Mouse (Mus musculus) brain, embryonic 18.5 days (tissue): ENCODE measurements around the gene Rtn2.
A peak's percentile ranks its signal among the peaks of the same experiment; 100 is the strongest.

Source experiments
- DNase-seq: peaks from one replicate; pipeline ENCODE4 v3.0.0-alpha.2; 2012; ENCODE audit warnings: low read depth, low spot score

Gene Rtn2

DNA sequence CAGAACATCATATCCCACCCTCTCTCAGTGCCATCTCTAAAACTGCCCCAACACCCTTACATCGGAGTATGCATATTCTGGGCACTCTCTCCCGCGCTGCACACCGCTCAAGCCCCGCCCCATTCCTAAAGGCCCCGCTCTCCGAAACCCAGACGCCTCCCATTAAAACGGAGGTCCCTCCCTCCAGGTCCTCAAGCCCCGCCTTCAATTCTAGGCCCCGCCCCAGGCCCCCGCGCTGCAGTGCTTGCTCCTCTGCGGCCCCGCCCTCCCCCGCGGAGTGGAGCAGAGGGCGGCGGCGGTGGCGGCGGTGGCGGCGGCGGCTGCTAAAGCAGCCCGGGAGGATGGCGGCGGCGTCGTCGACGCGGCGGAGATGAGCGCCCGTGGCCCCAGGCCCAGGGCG, at the start of gene Rtn2:
Gene Rtn2, plus strand, starts transcription at position 240 of the 400 bp plus-strand sequence.
- peak; percentile 71 for DNase-seq

DNA sequence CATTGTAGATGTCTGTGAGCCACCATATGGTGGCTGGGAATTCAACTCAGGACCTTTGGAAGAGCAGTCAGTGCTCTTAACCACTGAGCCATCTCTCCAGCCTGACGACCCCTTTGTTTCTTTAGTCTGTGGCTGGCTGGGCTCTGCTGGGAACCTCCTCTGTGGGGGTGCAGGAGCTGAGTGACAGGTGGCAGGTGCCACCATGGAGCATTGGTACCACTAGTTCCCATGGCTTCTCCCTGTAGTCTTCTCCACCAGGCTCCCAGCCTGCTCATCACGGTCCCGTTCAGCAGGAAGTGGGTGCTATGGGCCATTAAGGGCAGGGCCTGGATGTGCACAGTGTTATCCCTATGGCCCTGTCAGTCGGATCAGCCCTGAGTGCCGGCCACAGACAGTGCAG, 47.8 kb upstream of the Rtn2 start:
- DNase-seq: no peak

DNA sequence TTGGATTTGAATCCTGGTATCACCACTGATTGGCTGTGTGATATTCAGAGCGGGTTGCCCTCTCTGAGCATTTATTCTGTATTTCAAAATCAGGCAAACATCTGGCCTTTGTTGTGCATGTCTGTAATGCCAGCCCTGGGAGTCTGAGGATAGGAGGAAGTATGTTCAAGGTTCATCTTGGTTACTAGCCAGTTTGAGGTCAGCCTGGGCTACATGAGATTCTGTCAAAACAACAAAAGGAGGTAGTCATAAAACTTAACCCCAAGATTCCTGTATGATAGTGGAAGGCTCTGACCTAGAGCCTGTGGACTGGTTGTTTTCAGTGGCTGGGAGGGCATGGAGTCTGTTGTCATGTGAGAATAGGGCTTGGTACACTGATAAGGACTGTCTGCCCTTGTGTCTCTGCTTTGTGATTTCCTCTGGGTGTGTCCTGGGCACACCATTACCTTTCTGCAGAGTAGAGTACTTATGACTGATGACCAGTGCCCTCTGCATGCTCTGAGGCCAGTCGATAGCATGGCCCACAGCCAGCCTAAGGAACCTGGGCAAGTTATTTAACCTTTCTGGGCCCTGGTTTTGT, 47.2 kb upstream of the Rtn2 start:
- DNase-seq: no peak

DNA sequence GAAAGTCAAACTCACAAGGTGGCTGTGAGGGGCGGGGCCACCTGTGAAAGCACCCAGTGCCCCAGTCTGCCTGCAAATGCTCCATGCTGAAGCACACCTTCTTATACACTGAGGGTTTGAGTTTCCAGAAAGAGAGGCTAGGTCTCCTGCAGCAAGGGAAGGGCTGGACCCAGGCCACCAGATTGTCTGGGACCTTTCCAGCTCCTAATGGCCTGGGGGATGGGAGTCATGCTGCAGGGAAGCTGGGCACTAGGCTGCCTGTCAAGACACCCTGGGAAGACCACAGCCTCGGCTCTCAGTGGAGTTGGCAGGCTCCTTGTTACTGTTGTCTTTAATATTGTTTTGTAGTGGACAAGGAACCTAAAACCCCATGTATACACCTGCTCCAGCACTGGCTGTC, 46.0 kb upstream of the Rtn2 start:
- DNase-seq: no peak

DNA sequence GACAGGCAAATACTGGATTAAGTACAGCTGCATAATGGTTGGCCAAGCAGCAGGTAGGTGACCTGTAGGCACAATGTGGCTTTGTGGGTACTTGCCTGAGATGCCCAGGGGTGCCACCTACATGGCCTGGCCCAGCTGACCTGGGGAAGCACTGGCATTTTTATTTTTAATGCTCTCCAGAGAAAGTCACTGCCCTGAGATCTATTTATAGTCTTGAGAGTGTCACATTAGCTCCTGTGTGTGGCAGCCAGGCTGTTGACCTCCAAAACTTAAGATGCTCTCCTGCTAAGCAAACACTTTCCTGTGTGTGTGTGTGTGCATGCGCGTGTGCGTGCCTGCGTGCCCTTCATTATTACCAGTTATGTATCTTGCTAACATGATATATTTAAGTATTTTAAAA, 44.1 kb upstream of the Rtn2 start:
- no peak for DNase-seq

DNA sequence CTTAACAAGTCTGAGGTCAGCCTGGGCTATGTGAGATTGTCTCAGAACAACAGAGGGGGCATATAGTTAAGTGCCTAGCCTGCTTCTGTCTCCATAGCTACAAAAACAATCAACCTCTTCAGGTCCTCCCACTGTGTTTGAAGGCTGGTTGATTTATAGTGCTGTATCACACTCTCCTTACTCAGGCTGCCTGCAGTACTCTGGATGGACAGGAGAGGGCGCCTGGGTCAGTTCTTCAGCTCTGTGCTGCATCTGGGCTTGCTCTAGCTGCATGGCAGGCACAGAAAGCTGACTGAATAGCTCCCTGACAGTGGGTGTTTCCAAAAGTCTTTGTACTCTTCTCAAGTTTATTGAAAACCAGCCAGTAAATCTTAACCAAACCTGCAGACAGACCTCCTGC, 43.0 kb upstream of the Rtn2 start:
- DNase-seq: peak; percentile 56

DNA sequence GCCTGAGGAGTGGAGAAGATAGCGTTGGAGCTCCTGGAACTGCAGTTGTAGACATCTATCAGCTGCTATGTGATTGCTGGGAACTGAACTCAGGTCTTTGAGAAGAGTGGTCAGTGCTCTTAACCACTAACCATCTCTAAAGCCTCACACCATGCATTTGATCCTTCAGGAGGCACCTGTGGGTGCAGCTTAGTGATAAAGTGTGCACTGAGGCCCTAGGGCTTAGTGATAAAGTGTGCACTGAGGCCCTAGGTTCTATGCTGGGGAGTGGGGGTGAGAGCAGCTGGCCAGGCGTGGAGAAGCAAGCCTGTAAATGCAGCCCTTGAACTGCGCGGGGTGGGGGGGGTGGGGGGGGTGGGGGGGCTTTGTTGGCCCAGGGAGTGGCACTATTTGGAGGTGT, 42.4 kb upstream of the Rtn2 start:
- no peak for DNase-seq

DNA sequence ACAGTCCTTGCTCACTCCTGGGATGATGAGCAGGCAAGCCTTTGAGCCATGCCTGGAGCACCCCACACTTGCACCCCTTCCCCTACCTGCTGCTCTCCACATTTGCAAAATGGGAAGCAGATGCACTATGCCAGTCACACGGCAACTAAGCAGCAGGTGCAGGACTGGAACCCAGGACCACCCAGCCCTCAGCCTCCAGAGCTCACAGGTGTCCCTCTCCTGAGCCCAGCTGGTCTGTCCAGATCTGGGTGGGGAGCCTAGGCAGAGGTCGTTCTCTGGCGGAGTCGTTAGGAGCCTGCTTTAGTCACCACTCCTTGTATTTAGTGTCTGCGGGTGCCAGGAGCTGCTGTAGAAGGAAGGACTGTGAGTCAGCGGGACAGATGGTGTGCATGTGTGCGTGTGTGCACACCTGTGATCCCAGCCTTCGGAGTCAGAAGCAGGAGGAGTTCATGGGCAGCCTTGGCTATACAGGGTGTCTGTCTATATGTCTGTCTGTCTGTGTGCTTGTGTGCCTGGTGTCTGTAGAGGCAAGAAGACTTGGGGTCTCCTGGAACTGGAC, 41.4 kb upstream of the Rtn2 start:
- no peak for DNase-seq

DNA sequence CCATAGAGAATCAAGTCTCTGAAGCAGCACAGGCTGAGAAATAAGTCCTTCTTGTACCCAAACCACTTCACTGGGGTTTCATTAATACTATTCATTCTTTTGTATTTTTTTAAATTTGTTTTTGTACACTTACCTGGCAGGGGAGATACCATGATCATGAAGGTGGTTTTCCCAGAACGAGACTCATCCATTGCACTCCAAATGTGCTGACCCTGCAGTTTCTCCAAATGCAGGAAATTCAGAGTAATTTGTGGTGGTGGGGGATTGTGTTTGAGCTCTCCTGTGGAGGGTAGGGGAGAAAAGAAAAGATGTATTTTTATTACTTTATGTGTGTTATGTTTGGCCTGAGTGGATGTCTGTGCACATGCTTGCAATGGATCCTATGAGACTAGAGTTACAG, 40.4 kb upstream of the Rtn2 start:
- no peak for DNase-seq

DNA sequence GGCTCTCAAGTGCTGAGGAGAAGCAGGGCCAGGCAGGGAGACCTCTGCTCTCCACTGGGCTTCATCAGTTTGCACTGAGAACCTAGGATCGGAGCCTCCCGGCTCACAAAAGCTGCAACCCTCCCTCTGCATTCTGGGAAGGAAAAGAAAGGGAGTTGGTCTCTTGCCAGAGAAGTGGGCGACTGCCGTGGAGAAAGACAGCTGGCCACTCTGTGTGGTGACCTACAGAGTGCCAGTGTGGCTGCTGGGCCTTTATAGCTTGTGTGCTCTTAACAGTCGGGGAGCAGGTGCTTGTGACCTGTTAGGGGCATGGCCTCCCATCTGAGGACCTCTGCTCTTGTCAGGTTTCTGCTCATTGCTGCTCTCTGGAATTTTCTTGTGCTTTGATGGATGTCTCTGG, 38.6 kb upstream of the Rtn2 start:
- no peak for DNase-seq

DNA sequence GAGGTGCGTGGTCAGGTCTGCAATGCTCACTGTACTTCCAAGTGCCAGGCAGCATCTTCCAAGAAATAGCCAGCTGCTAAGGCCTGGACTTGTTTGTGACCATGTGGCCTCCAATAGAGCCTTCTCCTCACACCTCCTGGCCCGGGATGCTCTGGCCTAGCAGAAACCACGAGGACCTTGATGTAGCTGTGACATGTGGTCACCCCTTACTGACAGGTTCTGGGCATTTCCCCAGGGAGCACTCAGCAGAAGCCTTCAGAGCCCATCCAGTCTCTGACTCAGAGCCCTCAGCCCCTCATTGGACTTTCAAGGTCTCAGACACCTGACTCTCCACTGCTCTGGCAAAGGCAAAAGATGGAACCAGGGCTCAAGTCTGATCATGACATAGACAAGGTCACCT, 37.3 kb upstream of the Rtn2 start:
- DNase-seq: no peak

DNA sequence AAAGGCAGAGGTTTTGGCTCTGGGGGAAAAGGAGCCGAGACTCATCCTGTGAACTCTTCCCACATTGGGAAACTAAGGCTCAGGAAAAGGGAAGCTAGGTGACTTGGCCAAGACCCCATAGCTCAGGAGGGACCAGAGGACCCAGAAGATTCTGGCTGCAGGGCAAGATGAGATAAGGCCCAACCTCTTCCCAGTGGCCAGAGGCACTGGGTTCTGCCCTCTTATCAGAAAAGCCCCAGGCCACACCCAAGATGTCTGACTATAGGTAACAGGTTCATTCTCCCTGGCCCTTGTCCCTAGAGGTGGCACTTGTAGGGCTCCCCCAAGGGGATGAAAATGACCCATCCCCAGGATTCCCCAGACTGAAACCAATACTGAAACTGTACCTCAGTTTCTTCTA, 35.6 kb upstream of the Rtn2 start:
- DNase-seq: no peak

DNA sequence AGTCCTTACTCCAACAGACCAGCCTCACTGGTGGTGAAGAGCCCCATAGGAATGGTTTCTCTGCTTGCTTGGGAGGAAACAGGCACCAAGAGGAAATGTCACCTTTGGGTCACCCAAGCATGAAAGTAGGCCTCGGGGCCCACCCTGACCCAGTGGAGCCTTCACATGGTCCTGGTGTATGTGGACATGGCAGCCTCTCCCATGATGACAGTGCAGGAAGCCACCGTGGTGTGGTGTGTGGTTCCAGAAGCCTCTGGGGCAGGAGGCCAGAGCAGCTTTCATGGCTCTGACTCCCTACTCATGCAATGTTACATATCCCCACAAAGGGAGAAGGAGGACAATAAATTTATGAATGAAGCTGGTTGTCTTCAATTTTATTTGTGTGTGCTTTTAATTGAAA, 34.9 kb upstream of the Rtn2 start:
- DNase-seq: no peak

DNA sequence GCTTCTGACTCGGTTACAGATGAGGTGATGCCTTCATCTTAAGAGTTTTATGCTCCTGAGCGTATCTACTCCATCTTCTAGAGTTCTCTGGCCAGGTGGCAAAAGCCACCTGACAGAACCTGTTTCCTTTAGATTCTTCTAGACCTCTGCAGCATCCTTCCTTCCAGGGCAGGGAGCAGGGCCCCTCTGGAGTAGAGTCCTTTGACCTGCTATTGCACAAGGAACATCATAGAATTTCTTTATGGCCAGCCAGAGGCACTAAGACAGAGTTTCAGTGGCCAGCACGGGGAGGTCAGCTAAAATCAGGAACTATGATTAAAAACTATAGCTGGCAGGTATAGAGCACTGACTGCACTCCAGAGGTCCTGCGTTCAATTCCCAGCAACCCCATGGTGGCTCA, 30.3 kb upstream of the Rtn2 start:
- DNase-seq: no peak

DNA sequence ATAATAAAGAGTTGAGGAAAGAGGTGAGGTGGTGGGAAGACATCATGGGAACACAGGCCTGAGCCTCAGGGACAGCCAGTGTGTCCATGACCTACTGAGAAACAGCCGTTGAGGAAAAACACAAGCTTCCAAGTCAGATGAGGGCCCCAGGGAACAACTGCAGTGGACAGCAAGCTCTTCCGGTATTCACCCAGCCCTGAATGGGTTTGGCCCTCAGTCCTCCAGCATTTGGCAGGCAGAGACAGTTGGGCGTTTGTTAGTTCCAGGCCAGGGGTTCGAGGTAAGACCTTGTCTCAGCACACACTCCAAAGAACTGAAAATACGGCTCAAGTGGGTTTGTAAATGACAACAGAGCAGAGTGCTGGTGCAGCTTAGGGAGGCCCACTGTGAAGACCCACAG, 29.0 kb upstream of the Rtn2 start:
- no peak for DNase-seq

DNA sequence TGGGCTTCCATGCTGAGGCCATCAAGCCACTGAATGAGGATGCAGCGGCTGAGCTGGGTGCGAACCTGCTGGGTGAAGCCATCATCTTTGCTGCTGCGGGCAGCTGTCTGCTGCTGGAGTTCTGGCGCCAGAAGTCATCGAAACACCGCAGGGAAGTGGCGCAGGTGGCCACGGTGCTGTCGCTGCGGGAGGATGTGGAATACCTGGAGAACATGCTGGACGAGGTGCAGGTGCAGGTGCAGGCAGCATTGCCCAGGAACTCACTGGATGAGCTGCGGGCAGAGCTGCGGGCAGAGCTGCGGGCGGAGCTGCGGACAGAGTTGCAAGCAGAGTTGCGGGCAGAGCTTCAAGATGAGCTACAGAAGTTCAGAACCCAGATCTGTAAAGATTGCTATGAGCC, 27.0 kb upstream of the Rtn2 start:
- DNase-seq: no peak

DNA sequence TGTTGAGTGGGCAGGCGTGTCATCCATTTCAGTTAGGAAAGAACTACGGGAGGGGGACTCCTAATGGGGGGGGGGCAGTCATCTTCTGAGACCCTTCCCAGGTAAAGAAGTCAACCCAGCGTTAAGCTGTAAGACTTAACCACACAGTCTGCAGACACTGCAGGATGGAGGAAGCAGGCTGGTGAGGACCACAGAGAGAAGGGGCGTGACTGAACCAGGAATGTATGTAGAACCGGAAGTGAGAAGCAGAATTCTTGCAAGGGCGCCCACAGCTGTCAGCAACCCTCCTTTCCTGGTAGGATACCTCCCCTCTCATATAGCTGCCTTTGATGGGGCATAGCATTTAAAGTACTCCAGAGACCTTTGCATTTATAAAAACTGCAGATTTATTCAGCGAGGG, 25.9 kb upstream of the Rtn2 start:
- DNase-seq: no peak

DNA sequence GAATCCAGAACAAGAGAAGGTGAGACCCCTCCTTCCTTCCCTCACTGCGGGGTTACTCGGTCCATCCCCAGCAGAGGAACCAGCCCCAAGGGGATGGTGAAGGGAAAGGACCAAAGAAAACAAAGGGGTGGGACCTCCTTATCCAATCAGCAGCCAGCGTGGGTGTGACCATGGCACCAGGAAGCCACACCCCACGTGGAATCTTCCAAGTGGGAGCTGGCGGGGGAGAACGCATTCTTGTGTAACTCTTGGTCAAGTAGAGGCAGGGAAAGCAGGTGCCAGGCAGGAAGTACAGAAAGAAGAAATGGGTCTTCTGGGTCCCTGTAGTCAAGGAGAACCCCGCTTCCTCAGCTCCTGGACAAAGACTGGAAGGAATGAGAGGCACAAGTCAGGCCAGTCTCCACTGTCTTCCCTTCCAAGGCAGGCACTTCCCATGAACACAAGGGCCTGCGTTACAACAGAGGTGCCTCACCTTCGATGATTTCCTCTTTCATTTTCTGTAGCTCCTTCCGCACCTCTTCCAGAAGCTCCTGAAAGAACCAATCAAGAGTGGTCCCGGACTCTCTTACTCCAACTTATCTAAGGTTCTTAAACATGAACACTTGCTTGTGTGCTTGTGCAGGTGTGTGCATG, 24.9 kb upstream of the Rtn2 start:
- no peak for DNase-seq

DNA sequence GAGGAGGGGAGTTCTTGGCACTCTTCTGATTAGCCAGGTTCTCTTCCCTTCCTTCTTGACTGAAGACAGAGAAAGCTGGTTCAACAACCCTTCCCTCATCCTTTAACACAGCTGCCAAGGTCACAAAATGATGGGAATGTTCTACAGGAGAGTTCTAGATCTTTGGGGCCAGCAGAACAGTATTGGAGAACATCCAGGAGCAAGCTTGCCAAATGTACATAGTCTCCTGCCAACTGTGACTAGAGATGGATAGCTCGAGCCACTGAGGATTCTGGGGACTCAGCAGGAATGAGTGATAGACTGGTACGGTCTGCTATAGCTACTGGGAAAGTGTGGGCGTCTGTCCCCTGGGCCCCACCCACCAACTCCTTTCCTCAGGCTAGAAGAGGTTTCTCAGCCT, 24.1 kb upstream of the Rtn2 start:
- no peak for DNase-seq

DNA sequence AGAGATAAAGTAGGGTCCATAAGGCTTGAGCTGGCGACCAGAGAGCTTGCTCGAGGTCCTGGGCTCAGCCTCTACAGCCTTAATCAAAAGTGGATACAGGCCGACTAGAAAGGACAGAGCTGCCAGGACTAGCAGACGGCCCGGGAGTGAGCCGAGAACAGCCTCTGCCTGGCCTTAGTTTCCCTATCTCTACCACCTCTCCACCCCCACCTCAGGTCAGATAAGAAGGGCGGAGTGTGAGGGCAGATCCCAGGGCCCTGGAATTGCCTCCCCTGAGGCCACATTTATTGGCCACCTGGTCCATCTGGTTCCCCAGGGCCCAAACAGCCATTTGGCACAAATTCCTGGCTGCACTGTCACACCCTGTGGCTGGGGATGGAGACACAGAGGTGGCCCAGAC, 17.3 kb upstream of the Rtn2 start:
- no peak for DNase-seq

DNA sequence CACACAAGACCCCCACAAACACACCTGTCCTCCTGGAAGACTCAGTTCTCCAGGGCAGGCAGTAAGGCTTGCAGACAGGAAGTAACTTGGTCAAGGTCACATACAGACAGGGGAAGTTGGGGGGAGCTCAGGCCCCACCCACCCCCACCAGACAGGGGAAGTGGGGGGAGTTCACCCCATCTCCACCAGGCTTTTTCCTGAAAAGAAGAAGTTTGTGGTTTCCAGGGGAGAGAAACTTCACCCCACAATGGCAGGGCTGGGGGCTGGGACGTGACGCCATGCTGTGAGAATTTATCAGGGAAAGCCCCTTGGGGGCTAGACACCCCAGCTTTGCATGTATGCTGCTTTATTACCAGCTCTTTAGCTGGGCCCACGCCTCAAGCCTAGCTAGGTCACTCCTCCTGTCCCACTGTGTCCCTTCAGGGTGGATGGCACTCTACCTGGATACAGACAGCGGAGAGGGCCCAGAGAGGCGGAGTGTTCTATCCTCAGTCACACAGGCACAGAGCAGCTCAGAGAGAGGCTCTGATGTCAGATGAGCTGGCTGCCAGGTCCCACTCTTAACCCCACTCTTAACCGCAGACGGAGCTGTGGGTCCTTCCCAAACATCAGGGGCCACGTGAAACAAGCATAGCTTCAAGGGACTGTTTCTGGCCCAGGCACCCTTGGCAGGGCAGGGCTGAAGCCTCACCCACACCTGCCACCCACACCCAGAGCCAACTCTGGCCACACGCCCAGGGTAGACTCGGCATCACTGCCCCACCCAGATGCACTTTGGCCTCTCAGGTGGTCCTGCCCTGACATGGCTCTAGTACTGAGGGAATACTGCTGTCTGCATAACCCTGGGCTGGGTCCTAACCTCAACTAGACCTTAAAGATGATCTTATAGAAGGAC, 16.2 kb upstream of the Rtn2 start:
- DNase-seq: no peak

DNA sequence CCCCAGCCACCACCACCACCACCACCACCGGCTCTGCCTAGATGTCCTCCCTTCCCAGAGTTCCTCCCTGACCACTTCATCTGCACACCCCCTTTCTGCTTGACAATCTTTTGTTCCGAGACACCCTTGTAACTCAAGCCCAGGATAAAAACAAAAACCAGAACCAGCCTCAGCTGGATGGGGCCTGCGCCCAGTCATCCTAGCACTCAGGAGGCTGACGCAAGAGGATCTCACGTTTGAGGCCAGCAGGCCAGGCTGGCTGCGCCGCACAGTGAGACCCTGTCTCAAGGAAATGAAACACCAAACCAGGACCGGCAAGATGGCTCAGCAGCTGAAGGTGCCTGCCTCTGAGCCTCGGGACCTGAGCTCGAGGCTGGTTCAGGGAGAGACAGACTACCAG, 15.4 kb upstream of the Rtn2 start:
- DNase-seq: no peak
